Mouse (Mus musculus) T-cell, adult 2 months (primary cell): ENCODE results near the gene Cfap52.

ENCODE experiments used
- DNase-seq: peaks from one replicate; pipeline ENCODE4 v3.0.0; 2022; ENCODE audit warnings: low spot score

Gene Cfap52

GRCm38 (mm10) chr11:67965242-67965883 is at the start of gene Cfap52:
Cfap52 (minus strand) TSS chr11:67965651.
- DNase-seq: peak; percentile 79

- DNase-seq: no peak
Observed at GRCm38 (mm10) chr11:68012207-68012606, 46.8 kb upstream of the Cfap52 start.

- no peak for DNase-seq
Observed at GRCm38 (mm10) chr11:68009377-68009776, 43.9 kb upstream of the Cfap52 start.

DNA sequence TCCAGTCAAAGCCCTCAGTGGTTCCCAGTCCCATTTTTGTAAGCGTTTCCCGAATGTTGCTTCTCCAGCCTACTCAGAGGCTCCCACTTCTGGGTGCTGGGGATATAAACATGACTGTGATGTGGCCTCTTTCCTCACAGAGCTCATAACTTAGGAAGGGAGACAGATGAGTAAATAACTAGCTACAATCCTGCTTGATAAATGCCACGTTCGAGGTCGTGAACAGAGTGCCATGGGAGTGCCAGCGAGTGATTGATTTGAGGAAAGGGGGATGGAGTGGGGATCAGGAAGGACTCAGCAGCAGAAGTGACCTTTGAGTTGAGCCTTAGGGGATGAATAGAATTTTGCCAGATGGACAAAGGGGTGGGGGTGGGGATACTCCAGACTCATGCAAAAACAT is 42.2 kb upstream of the Cfap52 start:
- DNase-seq: no peak

DNA sequence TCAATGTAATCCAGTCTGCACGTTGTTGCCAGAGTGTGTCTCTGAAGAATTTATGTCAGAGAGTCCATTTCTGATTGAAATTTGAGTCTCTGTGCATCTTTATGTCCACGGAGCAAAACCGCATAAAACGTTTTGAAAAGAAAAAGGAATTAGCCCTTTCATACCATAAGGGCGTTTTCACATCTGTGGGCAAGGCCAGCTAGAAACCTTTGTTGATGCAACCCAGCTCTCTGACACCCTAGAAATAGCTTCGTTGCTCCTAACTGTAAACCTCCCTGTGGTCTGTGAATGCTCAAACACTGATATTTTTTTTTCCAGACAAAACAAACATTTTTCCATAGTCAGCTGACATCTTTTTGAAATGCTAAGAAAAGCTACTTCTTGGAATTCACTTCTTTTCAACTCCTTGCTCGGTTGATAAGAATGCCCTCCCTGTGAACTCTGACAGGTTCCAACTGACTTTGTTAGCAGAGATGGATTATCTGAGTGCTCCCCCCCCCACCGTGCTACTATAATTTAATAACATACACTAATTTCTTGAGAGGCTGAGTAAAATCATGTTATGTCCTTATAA is 40.9 kb upstream of the Cfap52 start:
- no peak for DNase-seq

DNA sequence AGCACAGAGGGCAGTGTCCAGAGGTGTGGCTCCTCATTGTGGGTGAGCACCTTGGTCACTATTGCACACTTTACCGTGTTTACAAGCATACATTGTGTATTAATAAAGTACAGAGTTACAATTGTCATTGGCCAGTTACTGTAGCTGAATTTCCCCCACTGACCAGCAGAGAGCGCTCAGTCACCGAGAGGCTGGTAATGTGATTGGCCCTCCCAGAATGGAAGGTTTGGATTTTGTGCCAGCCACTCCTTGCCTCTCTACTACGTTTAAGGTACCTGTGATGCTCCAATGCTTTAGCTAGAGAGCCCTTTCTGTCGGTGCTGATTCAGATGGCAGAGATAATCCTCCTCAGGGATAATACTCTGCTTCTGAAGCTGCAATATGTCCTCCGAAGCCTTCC is 38.7 kb upstream of the Cfap52 start:
- peak; percentile 12 for DNase-seq

GRCm38 (mm10) chr11:67999629-68000028 is 34.2 kb upstream of the Cfap52 start:
- no peak for DNase-seq

GRCm38 (mm10) chr11:67998905-67999304 is 33.5 kb upstream of the Cfap52 start:
- no peak for DNase-seq

- DNase-seq: no peak
Observed at GRCm38 (mm10) chr11:67995965-67996364, 30.5 kb upstream of the Cfap52 start.

GRCm38 (mm10) chr11:67991240-67991639 is 25.8 kb upstream of the Cfap52 start:
- DNase-seq: no peak

GRCm38 (mm10) chr11:67983564-67983963 is 18.1 kb upstream of the Cfap52 start:
- DNase-seq: no peak

DNA sequence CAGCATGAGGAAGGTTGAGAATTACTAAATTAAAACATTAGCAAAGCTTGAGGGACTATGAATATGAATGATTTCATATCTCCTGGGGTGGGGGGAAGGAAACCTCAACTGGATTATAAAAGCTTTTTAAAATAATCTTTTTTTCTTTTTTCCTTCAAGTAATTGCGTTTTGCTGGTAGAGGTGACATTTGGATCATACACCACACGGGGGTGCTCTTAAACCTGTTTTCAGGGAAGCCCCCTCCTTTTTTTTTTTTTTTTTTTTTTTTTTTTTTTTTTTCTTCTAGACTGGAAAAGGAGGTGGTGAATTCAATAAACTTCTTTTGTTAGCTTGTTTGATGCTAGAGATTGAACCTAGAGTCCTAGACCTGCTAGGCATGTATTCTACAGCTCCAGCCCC is 9.8 kb upstream of the Cfap52 start:
- no peak for DNase-seq

- no peak for DNase-seq
Observed at GRCm38 (mm10) chr11:67973225-67973624, 7.8 kb upstream of the Cfap52 start.

DNA sequence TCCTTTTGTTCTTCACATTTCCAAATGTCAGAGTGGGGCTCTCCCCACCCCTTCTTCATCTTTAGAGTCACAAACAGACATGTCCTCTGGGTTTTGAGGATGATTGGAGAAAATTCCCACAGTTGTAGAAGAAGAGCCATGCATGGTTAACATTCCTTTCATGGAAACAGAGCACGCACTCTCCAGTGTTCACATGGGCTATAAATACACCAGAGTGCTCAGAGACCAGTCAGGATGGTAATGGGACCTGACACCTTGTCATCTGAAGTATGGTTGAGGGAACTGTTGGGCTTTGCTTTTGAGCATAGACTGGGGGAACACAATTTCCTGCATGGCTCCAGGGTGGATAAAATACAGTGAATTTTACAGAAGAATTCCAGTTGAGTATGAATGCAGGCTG is 7.2 kb upstream of the Cfap52 start:
- no peak for DNase-seq

DNA sequence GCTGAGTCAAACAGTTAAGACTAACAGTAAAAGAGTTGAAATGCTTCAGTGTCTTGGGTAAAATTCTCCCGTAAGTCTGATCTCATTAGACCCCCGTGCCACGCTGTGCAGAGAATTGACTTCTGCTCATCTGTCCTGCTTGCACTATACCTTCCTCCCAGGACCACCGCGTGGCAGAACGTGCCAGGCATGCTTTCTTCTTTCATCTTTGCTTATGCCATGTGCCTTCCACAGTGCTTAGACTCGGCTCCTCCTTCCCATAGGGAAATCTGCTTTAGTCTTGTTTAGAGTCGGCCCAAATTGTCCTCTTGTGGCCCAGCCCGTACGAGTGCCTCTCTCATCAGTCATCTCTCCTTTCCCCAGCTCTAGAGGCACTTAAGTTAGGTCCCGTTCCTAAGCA is 2.4 kb upstream of the Cfap52 start:
- no peak for DNase-seq

DNA sequence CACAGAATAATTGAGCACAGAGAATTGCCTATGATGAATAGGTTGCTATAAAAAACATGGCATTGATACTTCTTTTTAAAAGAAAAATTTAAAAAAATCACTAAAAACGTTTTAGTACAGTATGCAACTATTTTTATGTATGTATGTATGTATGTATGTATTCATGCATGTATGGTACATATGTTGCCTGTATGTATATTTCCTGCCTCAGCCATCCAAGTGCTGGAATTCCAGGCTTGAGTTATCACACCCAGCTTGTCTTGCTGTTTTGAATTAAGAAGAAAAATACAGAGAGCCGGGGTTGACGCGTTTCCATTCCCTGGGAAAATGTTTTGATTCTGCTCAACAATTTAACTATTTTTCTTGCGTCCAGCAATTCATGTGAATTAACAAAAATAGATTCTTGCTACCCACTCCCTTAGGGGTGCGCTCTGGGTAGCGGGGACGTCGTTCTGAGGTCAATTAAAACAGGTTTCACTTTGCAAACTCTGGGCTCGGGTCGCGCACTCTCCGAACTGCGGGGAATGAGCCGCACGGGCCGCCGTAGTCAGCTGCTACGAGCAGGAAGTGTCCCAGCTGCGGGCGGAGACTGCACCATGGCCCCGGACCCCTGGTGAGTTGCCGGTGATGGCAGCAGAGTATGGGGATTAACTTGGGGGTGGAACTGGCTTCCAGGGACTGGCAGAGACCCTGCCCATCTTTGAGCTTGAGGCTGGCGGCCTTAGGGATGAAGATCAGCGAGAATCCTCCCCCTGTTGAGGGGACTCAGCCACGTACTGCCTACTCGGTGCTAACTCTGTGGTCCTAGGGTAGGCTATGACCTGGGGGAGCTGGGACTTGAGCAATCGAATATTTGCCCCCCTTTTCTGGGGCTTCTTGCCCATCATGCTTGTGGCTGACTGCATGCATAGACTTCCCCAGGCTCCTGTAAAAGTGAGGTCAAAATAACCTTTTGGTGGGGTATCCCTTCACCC is 741 bp upstream of the Cfap52 start, which contains the start of gene Stx8:
Stx8 (plus strand) TSS at position 289 of the 974 bp plus-strand sequence.
- peak; percentile 90 for DNase-seq

- DNase-seq: peak; percentile 20
Observed at GRCm38 (mm10) chr11:67964110-67964509, 1.3 kb downstream of the Cfap52 start.

DNA sequence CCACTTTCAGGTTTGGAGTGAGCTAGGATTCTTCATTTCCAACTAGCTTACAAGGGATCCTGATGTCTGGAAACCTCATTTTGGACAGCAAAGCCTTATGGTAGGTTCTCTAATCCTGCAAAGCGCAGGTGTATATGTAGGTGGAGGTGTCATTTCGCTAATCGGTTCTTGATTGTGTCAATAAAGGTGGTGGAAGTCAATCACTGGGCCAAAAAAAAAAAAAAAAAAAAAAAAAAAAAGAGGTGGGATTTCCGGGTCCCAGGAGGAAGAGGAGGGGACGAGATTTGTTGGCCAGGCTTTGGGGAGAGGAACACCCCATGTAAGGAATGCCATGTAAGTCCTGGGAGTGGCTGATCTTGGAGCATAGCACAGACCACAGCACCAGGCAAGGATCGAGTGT is 11.0 kb downstream of the Cfap52 start:
- DNase-seq: no peak

- no peak for DNase-seq
Observed at GRCm38 (mm10) chr11:67953604-67954003, 11.8 kb downstream of the Cfap52 start.

GRCm38 (mm10) chr11:67949475-67949874 is 16.0 kb downstream of the Cfap52 start:
- peak; percentile 58 for DNase-seq

- no peak for DNase-seq
Observed at GRCm38 (mm10) chr11:67948229-67948628, 17.2 kb downstream of the Cfap52 start.

DNA sequence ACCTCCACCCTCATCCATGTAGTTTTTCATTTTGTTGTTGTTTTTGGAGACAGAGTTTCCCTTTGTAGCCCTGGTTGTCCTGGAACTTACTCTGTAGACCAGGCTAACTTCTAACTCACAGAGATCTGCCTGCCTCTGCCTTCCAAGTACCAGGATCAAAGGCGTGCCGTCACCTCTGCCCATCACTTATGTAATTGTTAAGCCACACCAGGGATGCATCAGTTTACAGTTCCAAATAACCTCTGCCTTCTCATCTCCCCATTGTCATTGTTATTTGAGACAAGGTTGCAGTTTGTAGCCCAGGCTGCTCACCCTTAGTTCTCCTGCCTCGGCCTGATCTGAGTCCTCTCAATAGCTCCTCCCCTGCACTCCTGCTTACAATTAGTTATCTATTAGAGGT is 33.3 kb downstream of the Cfap52 start:
- DNase-seq: no peak
